Mouse (Mus musculus) neutrophil, adult 83 days (primary cell): ENCODE measurements around the gene Agl. TPM values are rescaled to one million over a fixed set of nuclear protein-coding genes. Genes with fewer than 3 reads are reported as not detected.

Experiments
- total RNA-seq, 2 experiments: library from RNA; stranded (reverse); gene quantifications; one replicate each; pipeline ENCODE4 v1.2.4; 2023

Gene Agl
- 10 to 100 TPM; 44.9 to 45.2 TPM for total RNA-seq

GRCm38 (mm10) chr3:116807811-116808506, at the start of gene Agl:
Gene Agl (minus strand): TSS chr3:116808166.

DNA sequence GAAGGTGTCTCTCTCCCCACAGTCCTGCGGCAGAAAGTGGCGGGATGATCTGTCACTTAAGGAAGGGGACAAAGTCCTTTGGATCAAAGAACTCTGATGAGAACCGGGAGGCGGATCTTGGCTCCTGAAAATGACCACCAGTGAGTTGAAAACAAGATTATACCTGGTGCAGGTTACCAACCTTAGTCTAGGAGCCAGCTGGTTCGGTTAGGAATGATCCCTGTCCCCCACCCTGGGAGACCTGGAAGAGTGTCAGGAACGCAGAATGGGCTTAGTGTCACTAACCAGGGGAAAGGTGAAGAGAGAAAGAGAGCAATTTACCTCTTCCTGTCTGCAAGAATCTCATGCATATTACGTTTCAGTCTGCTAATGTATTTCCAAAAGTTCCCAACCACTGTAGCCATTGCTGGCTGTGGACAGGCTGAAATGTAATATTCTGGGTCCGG, 95.5 kb downstream of the Agl start, which contains the start of gene Slc35a3:
Gene Slc35a3 (minus strand): TSS at position 396 of the 446 bp plus-strand sequence.

Other genes starting within 250 kb of the Agl start
- under 1 TPM; 0.28 to 0.35 TPM for gene Lrrc39, start 245.2 kb downstream of the Agl start, total RNA-seq
- gene Sass6, start 213.2 kb downstream of the Agl start, total RNA-seq, result 10 to 100 TPM; 21.8 to 23.9 TPM
- gene Trmt13, start 193.6 kb downstream of the Agl start, total RNA-seq, result 10 to 100 TPM; 16.4 to 17.3 TPM
- gene Mfsd14a, start 145.5 kb downstream of the Agl start, total RNA-seq, result 10 to 100 TPM; 61.3 to 74.0 TPM
- not detected for gene Gm43191, start 126.9 kb downstream of the Agl start, total RNA-seq
- 10 to 100 TPM; 22.8 to 25.4 TPM for gene Slc35a3, start 95.3 kb downstream of the Agl start, total RNA-seq
- gene Frrs1, start 51.3 kb upstream of the Agl start, total RNA-seq, result 10 to 100 TPM; 40.6 to 50.9 TPM
- not detected for gene 4930455H04Rik, start 160.1 kb upstream of the Agl start, total RNA-seq
- not detected for gene Palmd, start 160.8 kb upstream of the Agl start, total RNA-seq